Mouse (Mus musculus): ENCODE data around the gene Osbp2. TPM values are rescaled to one million over a fixed set of nuclear protein-coding genes. Genes with fewer than 3 reads are reported as not detected.
A peak's percentile ranks its signal among the peaks of the same experiment; 100 is the strongest.

Osbp2 gene
- total RNA-seq, 2 experiments from 2014 or later = 81.4 to 86.7 TPM

DNA sequence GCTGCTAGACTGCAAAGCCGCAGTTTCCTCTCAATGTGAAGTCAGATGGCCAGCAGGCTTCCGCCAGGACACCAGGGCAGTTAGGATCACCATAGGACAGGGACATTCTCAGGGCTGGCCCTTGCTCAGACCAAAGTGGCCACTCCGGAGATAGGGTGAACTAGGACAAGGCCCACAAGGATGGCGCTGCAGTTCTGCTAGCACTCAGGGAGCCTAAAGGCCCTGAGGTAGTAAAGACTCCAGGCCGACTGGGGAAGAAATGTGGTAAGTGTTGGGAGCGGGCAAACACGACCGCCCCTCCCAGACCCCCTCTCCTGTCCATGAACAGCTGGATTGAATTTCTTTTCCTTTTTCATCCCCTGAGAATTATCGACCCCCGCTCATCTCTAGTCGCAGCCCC, 102.4 kb downstream of the Osbp2 start:
- H3K27ac ChIP-seq = peak overlapping the region; percentile 84
- no peak for TF ChIP-seq CTCF (conservative IDR thresholded peaks at IDR 0.05)
- DNase-seq (ENCODE audit: low spot score in 2 of 2) = no peak

DNA sequence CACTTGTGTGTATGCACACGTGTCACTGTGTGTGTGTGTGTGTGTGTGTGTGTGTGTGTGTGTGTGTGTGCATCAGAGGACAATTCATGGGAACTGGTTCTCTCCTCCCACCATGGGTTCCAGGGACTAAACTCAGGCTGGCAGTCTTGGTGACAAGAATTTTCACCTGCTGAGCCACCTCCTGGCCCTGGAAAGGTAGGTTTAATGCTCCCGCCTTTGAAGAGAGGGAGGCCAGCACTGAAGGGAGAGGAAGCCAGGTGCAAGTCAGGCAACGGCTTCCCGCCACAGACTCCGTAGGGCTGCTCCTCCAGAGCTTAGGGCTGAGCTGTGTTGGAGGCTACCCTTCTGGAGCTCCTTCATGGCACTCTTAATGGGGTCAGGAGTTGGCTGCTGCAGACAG, 104.3 kb downstream of the Osbp2 start:
- no peak for TF ChIP-seq CTCF (conservative IDR thresholded peaks at IDR 0.05)
- DNase-seq (ENCODE audit: low spot score in 2 of 2) = no peak
- Histone ChIP-seq H3K27ac (no peak overlapping the region), H3K4me3 (no peak overlapping the region)

More for the DNA sequence above, 102.4 kb downstream of the Osbp2 start:
- H3K4me3 ChIP-seq = peak overlapping the region; percentile 61

DNA sequence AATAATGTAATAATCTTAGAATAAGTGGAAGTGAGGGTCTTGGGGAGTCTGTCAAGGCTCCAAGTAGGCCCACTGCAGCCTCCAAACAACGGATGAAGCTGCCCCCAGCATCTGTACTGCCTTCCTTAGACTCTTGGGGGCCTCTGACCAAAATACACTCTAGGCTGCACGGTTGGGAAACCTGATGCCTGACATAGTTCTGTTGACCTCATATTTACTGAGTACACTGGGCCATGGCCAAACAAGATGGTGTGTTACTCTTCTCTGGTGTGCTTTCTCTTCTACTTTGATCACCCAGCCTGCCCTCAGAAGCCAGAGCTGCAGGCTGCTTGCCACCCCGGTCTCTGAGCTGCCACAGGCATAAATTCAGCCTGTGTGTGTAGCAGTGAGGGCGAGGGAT, 108.4 kb downstream of the Osbp2 start:
- H3K4me3 ChIP-seq = no peak overlapping the region
- H3K27ac ChIP-seq = 0 out of 2 replicates have a peak overlapping the region, but pooled peaks have one; percentile 28
- no peak for TF ChIP-seq CTCF (conservative IDR thresholded peaks at IDR 0.05)
- no peak for DNase-seq (ENCODE audit: low spot score in 2 of 2)

DNA sequence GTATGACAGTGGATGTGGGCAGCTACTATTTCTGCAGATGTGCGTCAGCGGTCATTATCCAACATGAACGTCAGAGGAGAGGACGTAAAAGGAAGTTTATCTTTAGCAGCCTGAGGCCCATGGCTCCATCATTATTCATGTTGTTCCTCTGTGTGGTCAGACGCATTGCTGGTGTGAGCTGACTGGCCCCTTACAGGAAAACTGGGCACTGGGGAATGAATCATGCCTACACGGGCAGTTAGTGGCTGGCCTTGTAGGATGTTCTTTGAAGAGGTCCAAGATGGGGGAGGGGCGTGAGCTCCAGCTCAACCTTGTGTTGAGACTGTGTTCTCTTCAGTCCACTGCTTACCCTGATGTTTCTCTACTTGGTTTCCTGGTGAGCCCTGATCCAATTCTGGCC, 109.0 kb downstream of the Osbp2 start:
- no peak for TF ChIP-seq CTCF (conservative IDR thresholded peaks at IDR 0.05)
- 0 out of 2 replicates have a peak overlapping the region, but pooled peaks have one; percentile 28 for H3K27ac ChIP-seq
- no peak for DNase-seq (ENCODE audit: low spot score in 2 of 2)
- H3K4me3 ChIP-seq = no peak overlapping the region

DNA sequence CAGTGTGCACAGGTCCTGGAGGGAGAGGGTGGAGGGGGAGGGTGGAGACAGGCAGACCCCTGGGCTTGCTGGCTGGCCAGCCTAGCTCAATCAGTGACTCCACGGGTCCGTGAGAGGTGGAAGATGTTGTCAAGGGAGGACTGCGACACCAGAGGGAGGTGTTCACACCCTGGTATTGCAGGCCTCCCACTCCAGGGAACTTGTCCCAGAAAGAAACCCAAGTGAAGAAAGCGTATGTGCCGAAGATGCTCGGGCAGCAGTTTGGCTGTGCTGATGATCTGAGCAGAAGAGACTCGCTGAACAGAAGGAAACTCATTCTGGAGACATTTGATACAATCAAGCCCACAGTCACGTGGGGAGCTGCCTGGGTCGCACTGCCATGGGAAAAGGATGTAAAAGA, 109.8 kb downstream of the Osbp2 start:
- peak; percentile 60 for TF ChIP-seq CTCF (conservative IDR thresholded peaks at IDR 0.05)
- Histone ChIP-seq H3K27ac (peak overlapping the region; percentile 40; the same call in 1 of the 2 replicates), H3K4me3 (no peak overlapping the region)
- no peak for DNase-seq (ENCODE audit: low spot score in 2 of 2)

DNA sequence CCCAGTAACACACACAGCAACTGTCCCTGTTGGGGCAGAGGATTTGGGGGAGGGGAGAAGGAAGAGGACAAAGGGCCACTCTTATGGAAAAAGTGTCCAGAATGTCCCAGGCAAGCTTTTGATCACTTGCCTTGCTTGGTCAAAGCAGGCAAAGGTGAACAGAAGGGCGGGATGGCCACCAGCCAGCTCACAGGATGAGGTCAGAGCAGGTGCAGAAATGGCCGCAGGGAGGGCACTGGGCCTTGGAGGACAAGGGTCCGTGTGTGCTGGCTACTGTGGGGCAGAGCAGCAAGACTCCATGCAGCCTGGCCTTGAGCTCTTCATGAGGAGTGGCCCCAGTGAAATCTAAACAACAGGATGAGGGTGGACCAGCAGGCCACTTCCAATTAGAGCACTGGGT, 110.9 kb downstream of the Osbp2 start:
- DNase-seq (ENCODE audit: low spot score in 2 of 2) = no peak
- TF ChIP-seq CTCF (conservative IDR thresholded peaks at IDR 0.05) = no peak
- Histone ChIP-seq H3K4me3 (no peak overlapping the region), H3K27ac (no peak overlapping the region; the same call in 1 of the 2 replicates)

DNA sequence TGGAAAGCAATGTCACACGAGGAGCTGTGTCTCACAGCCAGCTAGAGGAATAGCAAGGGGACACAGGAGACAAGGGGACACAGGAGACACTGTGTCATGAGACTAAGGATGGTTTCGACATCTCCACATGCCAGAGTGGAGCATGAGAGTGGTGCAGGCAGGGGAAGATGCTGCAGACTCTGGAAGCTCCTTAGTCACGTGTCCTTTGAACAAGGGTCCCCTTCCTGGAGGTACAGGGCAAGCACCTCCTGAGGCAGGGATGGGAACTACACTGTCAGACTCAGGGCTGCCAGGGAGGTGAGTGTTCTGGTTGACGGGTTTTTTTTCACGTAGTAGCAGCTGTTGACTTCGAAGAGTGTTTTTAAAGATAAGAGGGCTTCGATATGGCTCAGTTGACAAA, 113.9 kb downstream of the Osbp2 start:
- Histone ChIP-seq H3K4me3 (no peak overlapping the region), H3K27ac (no peak overlapping the region)
- no peak for DNase-seq (ENCODE audit: low spot score in 2 of 2)
- peak; percentile 45 for TF ChIP-seq CTCF (conservative IDR thresholded peaks at IDR 0.05)

DNA sequence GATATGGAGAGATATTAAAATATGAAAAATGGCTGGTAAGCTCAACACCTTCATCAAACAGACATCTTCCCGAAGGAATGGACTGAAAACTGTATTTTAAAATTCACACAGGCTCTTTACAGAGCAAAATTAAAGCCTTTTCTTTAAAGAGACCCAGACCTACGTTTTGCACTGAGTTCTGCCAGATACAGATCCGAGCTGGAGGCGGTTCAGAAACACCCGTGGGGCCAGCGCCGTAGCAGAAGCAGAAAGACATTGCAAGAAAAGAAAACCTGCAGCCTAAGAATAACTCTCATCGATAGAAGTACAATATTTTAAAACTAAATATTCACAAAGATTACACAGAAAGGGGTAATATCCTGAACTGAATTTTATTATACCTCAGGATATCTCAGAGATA, 121.3 kb downstream of the Osbp2 start:
- no peak for TF ChIP-seq CTCF (conservative IDR thresholded peaks at IDR 0.05)
- Histone ChIP-seq H3K27ac (no peak overlapping the region), H3K4me3 (no peak overlapping the region)
- DNase-seq (ENCODE audit: low spot score in 2 of 2) = no peak

DNA sequence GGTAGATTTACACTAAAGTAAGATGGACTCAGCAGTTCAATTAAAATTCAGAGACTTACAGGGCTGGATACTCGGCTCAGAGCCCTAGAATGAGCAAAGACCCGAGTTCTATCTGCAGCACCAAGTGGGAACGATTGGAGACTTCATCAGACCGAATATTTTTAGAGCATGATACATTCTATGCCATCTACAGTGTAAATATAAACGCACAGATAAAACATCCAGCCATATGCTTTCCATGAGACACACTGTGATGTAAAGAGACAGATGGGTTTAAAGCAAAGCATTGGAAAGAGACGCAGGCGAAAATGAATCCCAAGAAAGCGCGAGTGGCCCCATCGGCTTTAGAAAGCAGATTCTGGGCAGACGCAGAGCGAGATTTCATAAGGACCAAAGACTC, 122.5 kb downstream of the Osbp2 start:
- no peak for TF ChIP-seq CTCF (conservative IDR thresholded peaks at IDR 0.05)
- DNase-seq (ENCODE audit: low spot score in 2 of 2) = no peak
- no peak overlapping the region; the same call in 1 of the 2 replicates for H3K27ac ChIP-seq
- no peak overlapping the region for H3K4me3 ChIP-seq

DNA sequence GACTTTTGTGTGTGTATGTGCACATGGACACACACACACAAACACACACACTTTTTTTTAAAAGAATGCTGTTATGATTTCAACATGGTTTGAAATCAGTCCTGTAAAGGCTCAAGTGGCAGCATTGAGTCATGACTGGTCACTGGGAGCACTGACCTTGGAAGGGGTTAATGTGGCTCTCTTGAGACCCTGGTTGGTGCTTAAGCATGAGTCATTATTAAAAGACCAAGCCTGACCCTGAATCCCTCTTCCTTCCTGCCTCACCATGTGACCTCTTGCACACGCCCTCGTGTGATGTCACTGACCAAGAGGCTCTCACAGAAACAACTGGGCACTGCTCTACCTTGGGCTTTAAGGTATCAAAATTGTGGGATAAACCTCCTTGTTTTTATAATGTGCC, 124.9 kb downstream of the Osbp2 start:
- TF ChIP-seq CTCF (conservative IDR thresholded peaks at IDR 0.05) = no peak
- Histone ChIP-seq H3K27ac (no peak overlapping the region), H3K4me3 (no peak overlapping the region)
- no peak for DNase-seq (ENCODE audit: low spot score in 2 of 2)

DNA sequence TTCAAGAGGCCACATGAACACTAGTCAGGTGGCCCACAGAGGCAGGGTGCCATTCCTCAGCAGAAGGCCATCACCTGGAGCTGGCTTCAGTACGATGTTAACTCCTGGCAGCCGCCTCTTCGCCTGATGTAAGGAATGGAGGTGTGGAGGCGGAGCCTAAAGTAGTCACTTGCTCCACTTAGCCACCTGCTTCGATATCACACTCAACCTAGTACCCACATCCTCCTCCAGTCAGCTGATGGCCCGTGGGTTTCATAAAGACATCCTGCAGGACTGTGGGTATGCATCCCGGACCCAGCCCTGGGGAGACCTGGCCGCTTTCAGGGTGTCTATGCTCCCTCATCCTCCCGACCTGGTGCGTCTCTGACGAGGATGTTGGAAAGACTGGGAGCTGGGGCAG, 128.0 kb downstream of the Osbp2 start:
- TF ChIP-seq CTCF (conservative IDR thresholded peaks at IDR 0.05) = no peak
- H3K27ac ChIP-seq = no peak overlapping the region
- DNase-seq (ENCODE audit: low spot score in 2 of 2) = no peak
- H3K4me3 ChIP-seq = no peak overlapping the region

DNA sequence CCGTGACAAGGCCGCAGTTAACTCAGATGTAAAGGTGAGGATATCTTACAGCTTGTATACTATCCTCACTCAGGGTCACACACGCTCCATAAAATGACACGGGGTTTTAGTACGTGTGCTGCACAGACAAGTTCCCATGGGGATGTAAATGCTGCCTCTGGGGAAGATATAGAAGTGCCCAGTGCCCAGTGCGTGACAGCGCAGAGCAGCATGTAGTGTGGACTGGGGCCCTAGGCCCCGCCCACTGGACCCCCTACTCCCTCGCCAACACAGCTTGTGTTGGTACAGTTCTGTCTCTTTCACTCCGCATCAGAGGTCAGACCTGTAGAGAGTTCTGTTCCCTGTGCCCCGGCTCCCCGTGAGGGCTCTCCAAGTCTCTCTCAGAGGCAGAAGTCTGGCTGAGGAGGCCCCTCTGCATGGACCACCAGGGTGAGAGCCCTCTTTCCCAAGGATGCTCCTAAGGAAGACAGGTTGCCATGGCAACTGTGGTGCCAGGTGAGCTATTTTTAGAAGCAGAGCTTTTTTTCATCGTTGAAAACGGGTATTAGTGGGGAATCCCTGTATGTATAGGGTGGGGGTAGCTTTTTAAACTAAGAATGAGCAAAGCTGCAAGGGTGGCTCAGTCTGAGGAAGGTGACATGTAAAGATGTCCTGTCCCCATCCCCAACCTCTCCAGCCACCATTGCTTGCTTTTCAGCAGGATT, 129.6 kb downstream of the Osbp2 start:
- H3K27ac ChIP-seq = 0 out of 2 replicates have a peak overlapping the region, but pooled peaks have one; percentile 7
- DNase-seq (ENCODE audit: low spot score in 2 of 2) = no peak
- no peak for TF ChIP-seq CTCF (conservative IDR thresholded peaks at IDR 0.05)
- no peak overlapping the region for H3K4me3 ChIP-seq

DNA sequence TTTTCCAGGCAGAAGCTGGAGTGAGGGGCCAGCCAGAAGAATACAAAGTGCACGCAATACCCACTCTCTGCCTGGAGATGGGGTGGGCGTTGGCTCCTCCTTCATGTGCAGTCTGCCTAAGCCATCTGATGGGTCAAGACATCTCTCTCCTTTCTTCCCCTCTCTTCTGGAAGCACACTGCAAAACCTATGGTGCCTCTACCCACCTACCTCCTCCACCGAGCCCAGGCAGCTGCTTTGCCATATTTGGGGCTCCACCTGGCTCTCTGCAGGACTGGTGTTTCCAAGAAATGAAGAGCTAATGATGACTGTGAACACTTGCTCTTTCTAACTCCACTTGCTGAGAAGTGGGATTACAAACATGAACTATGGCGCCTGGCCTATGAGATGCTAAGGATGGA, 132.2 kb downstream of the Osbp2 start:
- Histone ChIP-seq H3K4me3 (no peak overlapping the region), H3K27ac (no peak overlapping the region)
- no peak for TF ChIP-seq CTCF (conservative IDR thresholded peaks at IDR 0.05)
- DNase-seq (ENCODE audit: low spot score in 2 of 2) = no peak

DNA sequence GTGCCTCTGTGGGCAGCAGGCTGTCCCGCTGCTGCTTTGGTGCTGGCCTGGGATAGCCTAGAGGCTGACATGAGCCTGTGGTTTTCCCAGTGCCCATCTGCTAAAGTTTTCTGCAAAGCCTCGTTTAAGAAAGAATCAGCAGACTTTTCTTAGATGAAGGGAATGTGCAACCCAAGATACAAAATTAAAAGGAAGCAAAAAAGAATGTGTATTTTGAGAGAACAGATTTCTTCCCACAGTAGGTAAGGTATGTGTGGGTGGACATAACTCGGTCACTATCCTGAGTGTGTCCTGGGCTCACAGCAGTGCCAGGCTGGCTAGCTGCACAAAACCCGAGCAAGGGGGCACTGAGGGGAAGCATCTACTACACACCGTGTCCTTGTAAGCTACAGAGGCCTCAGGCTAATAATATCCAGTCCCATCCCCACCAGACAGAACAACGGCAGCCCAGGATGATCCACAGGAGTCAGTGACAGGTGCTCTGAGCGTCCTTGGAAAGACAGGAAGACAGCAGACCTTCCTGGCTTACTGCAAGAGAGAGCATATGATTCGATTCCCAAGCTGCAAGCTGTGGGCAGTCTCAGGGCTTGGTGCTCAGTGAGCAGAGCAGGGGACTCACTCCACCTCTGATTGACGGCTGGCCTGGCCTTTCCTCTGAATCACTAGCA, 136.1 kb downstream of the Osbp2 start:
- TF ChIP-seq CTCF (conservative IDR thresholded peaks at IDR 0.05) = no peak
- DNase-seq (ENCODE audit: low spot score in 2 of 2) = no peak
- Histone ChIP-seq H3K4me3 (no peak overlapping the region), H3K27ac (peak overlapping the region; percentile 58)
